ENCODE assay signal across 12 mouse cellular contexts in the genomic region with DNA sequence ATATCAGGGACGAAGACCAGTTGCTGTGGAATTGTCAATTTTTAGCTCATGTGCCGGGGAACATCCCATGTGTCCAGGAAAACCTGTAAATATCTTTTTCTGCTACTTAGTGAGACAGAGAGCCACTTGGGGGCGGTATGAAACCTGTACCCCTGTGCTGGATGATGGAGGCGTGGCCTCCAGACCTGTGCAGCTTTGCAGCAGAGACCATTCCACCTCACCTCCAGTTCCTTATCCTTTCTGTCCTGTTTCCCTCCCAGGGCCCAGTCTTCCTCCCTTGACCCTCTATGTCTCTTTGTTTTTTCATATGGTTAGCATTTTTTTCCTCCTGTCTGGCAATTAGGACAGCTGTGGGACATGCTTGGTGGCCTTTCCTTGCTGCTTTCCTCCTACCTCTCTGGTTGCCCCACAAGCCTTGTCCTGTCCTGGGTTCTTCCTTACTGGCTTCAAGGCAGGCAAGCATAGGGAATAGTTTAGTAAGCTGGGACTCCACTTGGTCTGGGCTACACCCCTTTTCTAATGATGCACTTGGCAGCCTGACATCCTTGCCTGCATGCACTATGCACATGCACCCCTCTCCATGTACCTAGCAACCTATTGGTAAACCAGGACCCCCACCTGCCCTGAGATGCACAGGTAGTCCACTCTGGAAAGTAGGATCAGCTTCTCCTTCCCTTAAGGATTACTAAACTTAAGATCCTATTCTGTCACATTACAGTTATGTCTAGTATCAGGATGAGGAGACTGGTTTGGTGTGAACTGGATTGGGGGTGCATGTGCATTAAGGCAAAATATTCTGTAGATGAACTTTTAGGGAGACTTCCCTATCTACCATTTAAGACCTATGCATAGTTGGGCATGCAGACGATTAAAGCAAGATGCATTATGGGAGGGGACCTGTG. TPM values are rescaled to one million over a fixed set of nuclear protein-coding genes. Genes with fewer than 3 reads are reported as not detected.
DNase-seq lines count a peak whose midpoint lies in the region; ATAC-seq and TF ChIP-seq lines count a peak whose summit lies in the region.
"Had no signal": no experiment of that assay in that cellular context is flagged by ENCODE, and none has a peak within 500 bp of the region (broad histone marks: within the 10 kb centered on the region; RNA-seq: fewer than 3 reads in every experiment).

No protein-coding gene starts in this region.

- no peak for DNase-seq in forebrain, postnatal 0 days
- DNase-seq in liver, adult 2 months (ENCODE audit: extremely low read depth, low read depth, low spot score) = no peak
- no peak for DNase-seq in liver, embryonic 11.5 days (ENCODE audit: low spot score)
- DNase-seq in lung, postnatal 10 days = peak; percentile 31
- DNase-seq in embryo, embryonic 11 days = no peak
- DNase-seq: liver, embryonic 13.5 days; right cerebral cortex, adult 18-20 months had no signal

- H3K4me3 ChIP-seq in forebrain, postnatal 0 days (ENCODE audit: low read depth, low read length) = no peak overlapping the region
- no peak overlapping the region for H3K4me3 ChIP-seq in forebrain, embryonic 15.5 days
- H3K4me3 ChIP-seq in liver, adult 2 months (ENCODE audit: insufficient read depth, low read depth, low read length) = no peak overlapping the region
- no peak overlapping the region for H3K4me3 ChIP-seq in liver, embryonic 11.5 days (ENCODE audit: low read depth, low read length)
- H3K4me3 ChIP-seq in ES-Bruce4 (ENCODE audit: low read depth, low read length) = no peak overlapping the region
- no peak overlapping the region for H3K4me3 ChIP-seq in hindbrain, embryonic 13.5 days
- H3K4me3 ChIP-seq: forebrain, embryonic 10.5 days; heart, embryonic 12.5 days; liver, embryonic 13.5 days had no signal

- H3K36me3 ChIP-seq in forebrain, postnatal 0 days (ENCODE audit: insufficient read depth) = peaks cover 41% of the 10 kb centered on the region
- peaks cover 55% of the 10 kb centered on the region for H3K36me3 ChIP-seq in forebrain, embryonic 15.5 days
- no peaks in the 10 kb centered on the region for H3K36me3 ChIP-seq in liver, adult 2 months (ENCODE audit: control insufficient read depth, insufficient read depth, low read length)
- no peaks in the 10 kb centered on the region for H3K36me3 ChIP-seq in liver, embryonic 11.5 days (ENCODE audit: control insufficient read depth, insufficient read depth, low read length)
- H3K36me3 ChIP-seq in ES-Bruce4 (ENCODE audit: control insufficient read depth, insufficient read depth, low read length, poor library complexity, severe bottlenecking) = no peaks in the 10 kb centered on the region
- peaks cover 58% of the 10 kb centered on the region for H3K36me3 ChIP-seq in hindbrain, embryonic 13.5 days
- H3K36me3 ChIP-seq: heart, embryonic 12.5 days; liver, embryonic 13.5 days had no signal

- TF ChIP-seq POLR2A in liver, adult 2 months (IDR thresholded peaks at IDR 0.05; ENCODE audit: extremely low read depth, insufficient read depth, low read length) = no peak
- TF ChIP-seq POLR2A in ES-Bruce4 (IDR thresholded peaks at IDR 0.05; ENCODE audit: insufficient read depth, low read length) = peak; percentile 44

- H3K9me3 ChIP-seq in forebrain, postnatal 0 days (ENCODE audit: low read length) = no peaks in the 10 kb centered on the region
- no peaks in the 10 kb centered on the region for H3K9me3 ChIP-seq in forebrain, embryonic 15.5 days
- no peaks in the 10 kb centered on the region for H3K9me3 ChIP-seq in liver, embryonic 11.5 days (ENCODE audit: control insufficient read depth, low read length)
- no peaks in the 10 kb centered on the region for H3K9me3 ChIP-seq in ES-Bruce4 (replicated peaks; ENCODE audit: control insufficient read depth, insufficient read depth, low read length, poor library complexity, severe bottlenecking)
- H3K9me3 ChIP-seq in hindbrain, embryonic 13.5 days = no peaks in the 10 kb centered on the region
- H3K9me3 ChIP-seq: forebrain, embryonic 10.5 days; heart, embryonic 12.5 days; liver, embryonic 13.5 days had no signal

- H3K27ac ChIP-seq in forebrain, postnatal 0 days (ENCODE audit: low read depth, low read length) = no peak overlapping the region
- no peak overlapping the region for H3K27ac ChIP-seq in forebrain, embryonic 15.5 days (replicated peaks)
- H3K27ac ChIP-seq in liver, adult 2 months (replicated peaks; ENCODE audit: insufficient read depth, low read depth, low read length) = no peak overlapping the region
- no peak overlapping the region for H3K27ac ChIP-seq in liver, embryonic 11.5 days (ENCODE audit: low read depth, low read length)
- no peak overlapping the region for H3K27ac ChIP-seq in ES-Bruce4 (ENCODE audit: insufficient read depth, low read length)
- no peak overlapping the region for H3K27ac ChIP-seq in hindbrain, embryonic 13.5 days
- H3K27ac ChIP-seq: forebrain, embryonic 10.5 days; liver, embryonic 13.5 days had no signal

- H3K79me2 ChIP-seq in liver, adult 2 months (ENCODE audit: control insufficient read depth, insufficient read depth, low read length) = no peaks in the 10 kb centered on the region

- TF ChIP-seq CTCF in forebrain, postnatal 0 days (IDR thresholded peaks at IDR 0.05; ENCODE audit: low read depth) = no peak
- peak; percentile 51 for TF ChIP-seq CTCF in liver, adult 2 months (IDR thresholded peaks at IDR 0.05; ENCODE audit: low read depth, low read length)
- TF ChIP-seq CTCF in ES-Bruce4 (IDR thresholded peaks at IDR 0.05; ENCODE audit: low read depth, low read length) = peak; percentile 64

- 70% methylated on average over 5 of the region's 5 CpGs for WGBS in forebrain, postnatal 0 days
- 66% methylated on average over 5 of the region's 5 CpGs for WGBS in forebrain, embryonic 15.5 days
- WGBS in liver, adult 2 months = 42% methylated on average over 5 of the region's 5 CpGs
- 47% methylated on average over 5 of the region's 5 CpGs for WGBS in liver, embryonic 11.5 days
- 75% methylated on average over 5 of the region's 5 CpGs for WGBS in hindbrain, embryonic 13.5 days

- no peaks in the 10 kb centered on the region for H3K27me3 ChIP-seq in forebrain, postnatal 0 days (ENCODE audit: insufficient read depth, low read length)
- H3K27me3 ChIP-seq in forebrain, embryonic 15.5 days = no peaks in the 10 kb centered on the region
- H3K27me3 ChIP-seq in liver, adult 2 months (ENCODE audit: control insufficient read depth, insufficient read depth, low read length) = peaks cover 5% of the 10 kb centered on the region; the same call in 1 of the 2 replicates
- H3K27me3 ChIP-seq in liver, embryonic 11.5 days (replicated peaks; ENCODE audit: control insufficient read depth, insufficient read depth, low read length) = peaks cover 10% of the 10 kb centered on the region
- H3K27me3 ChIP-seq in ES-Bruce4 (ENCODE audit: control insufficient read depth, insufficient read depth, low read length, poor library complexity, severe bottlenecking) = no peaks in the 10 kb centered on the region
- no peaks in the 10 kb centered on the region for H3K27me3 ChIP-seq in hindbrain, embryonic 13.5 days

- TF ChIP-seq EP300 in ES-Bruce4 (IDR thresholded peaks at IDR 0.05; ENCODE audit: insufficient read depth, low read depth, low read length) = no peak

- ATAC-seq in forebrain, postnatal 0 days = 0 out of 2 replicates have a peak, but pooled peaks have one; percentile 29
- no peak for ATAC-seq in forebrain, embryonic 15.5 days (replicated peaks)
- no peak for ATAC-seq in liver, embryonic 11.5 days (replicated peaks; ENCODE audit: low FRiP score)
- no peak for ATAC-seq in hindbrain, embryonic 13.5 days (ENCODE audit: low FRiP score)

- no peak overlapping the region for H3K9ac ChIP-seq in forebrain, postnatal 0 days
- H3K9ac ChIP-seq in forebrain, embryonic 15.5 days (replicated peaks) = no peak overlapping the region
- H3K9ac ChIP-seq in liver, adult 2 months (ENCODE audit: low read depth, low read length) = no peak overlapping the region
- no peak overlapping the region for H3K9ac ChIP-seq in liver, embryonic 11.5 days (ENCODE audit: low read depth, low read length)
- no peak overlapping the region for H3K9ac ChIP-seq in ES-Bruce4 (ENCODE audit: low read depth, poor library complexity, severe bottlenecking)
- H3K9ac ChIP-seq in hindbrain, embryonic 13.5 days = no peak overlapping the region
- H3K9ac ChIP-seq: heart, embryonic 12.5 days; liver, embryonic 13.5 days had no signal

- H3K4me2 ChIP-seq in forebrain, postnatal 0 days (ENCODE audit: low read depth) = no peak overlapping the region
- H3K4me2 ChIP-seq in forebrain, embryonic 15.5 days (replicated peaks) = no peak overlapping the region
- H3K4me2 ChIP-seq in liver, embryonic 11.5 days = no peak overlapping the region
- no peak overlapping the region for H3K4me2 ChIP-seq in hindbrain, embryonic 13.5 days
- H3K4me2 ChIP-seq: heart, embryonic 12.5 days; liver, embryonic 13.5 days had no signal

- H3K4me1 ChIP-seq in forebrain, postnatal 0 days (ENCODE audit: insufficient read depth) = no peaks in the 10 kb centered on the region
- H3K4me1 ChIP-seq in forebrain, embryonic 15.5 days = no peaks in the 10 kb centered on the region
- H3K4me1 ChIP-seq in liver, adult 2 months (ENCODE audit: control insufficient read depth, insufficient read depth, low read length) = no peaks in the 10 kb centered on the region
- H3K4me1 ChIP-seq in liver, embryonic 11.5 days (replicated peaks; ENCODE audit: control insufficient read depth, insufficient read depth, low read length) = no peaks in the 10 kb centered on the region
- H3K4me1 ChIP-seq in ES-Bruce4 (ENCODE audit: control insufficient read depth, insufficient read depth, low read length) = no peaks in the 10 kb centered on the region
- H3K4me1 ChIP-seq in hindbrain, embryonic 13.5 days (replicated peaks) = peaks cover 13% of the 10 kb centered on the region
- H3K4me1 ChIP-seq: heart, embryonic 12.5 days; liver, embryonic 13.5 days had no signal

RNA-seq across cellular contexts. Expression of gene Mapk8ip2, which starts 9.9 kb away (rescaled TPM):
- 95.3 and 95.8 TPM in 2 replicates for total RNA-seq in forebrain, postnatal 0 days (2014; rRNA removed)
- polyA plus RNA-seq in forebrain, postnatal 0 days (2015; fragmentation: Nextera tagmentation; extraction: Ambion mirVana) = 57.8 and 70.9 TPM in 2 replicates
- 65.0 and 68.2 TPM in 2 replicates for polyA plus RNA-seq in forebrain, embryonic 15.5 days (2015; fragmentation: Nextera tagmentation; extraction: Ambion mirVana)
- not detected in 2 replicates for total RNA-seq in liver, adult 2 months (2014; rRNA removed)
- 0.01 TPM in 1 of 2 replicates, not detected in the other for polyA plus RNA-seq in liver, adult 2 months (2012; rRNA removed)
- 0.26 and 0.36 TPM in 2 replicates for polyA plus RNA-seq in liver, embryonic 11.5 days (2014; fragmentation: Nextera tagmentation; extraction: Ambion mirVana)
- 4.2 and 4.9 TPM in 2 replicates for polyA plus RNA-seq in ES-Bruce4 (2011; ENCODE audit: insufficient read depth, insufficient read length, low read depth, missing spikeins)
- 74.0 and 80.1 TPM in 2 replicates for polyA plus RNA-seq in hindbrain, embryonic 13.5 days (2015; fragmentation: Nextera tagmentation; extraction: Ambion mirVana)

RNA-seq across cellular contexts. Expression of gene Arsa, which starts 13.6 kb away (rescaled TPM):
- total RNA-seq in forebrain, postnatal 0 days (2014; rRNA removed) = 24.5 and 32.4 TPM in 2 replicates
- 25.4 and 29.0 TPM in 2 replicates for polyA plus RNA-seq in forebrain, postnatal 0 days (2015; fragmentation: Nextera tagmentation; extraction: Ambion mirVana)
- polyA plus RNA-seq in forebrain, embryonic 15.5 days (2015; fragmentation: Nextera tagmentation; extraction: Ambion mirVana) = 23.6 and 23.8 TPM in 2 replicates
- total RNA-seq in liver, adult 2 months (2014; rRNA removed) = 4.2 and 6.7 TPM in 2 replicates
- 18.2 and 29.1 TPM in 2 replicates for polyA plus RNA-seq in liver, adult 2 months (2012; rRNA removed)
- 8.6 and 9.0 TPM in 2 replicates for polyA plus RNA-seq in liver, embryonic 11.5 days (2014; fragmentation: Nextera tagmentation; extraction: Ambion mirVana)
- 17.9 and 24.9 TPM in 2 replicates for polyA plus RNA-seq in ES-Bruce4 (2011; ENCODE audit: insufficient read depth, insufficient read length, low read depth, missing spikeins)
- 19.7 and 21.2 TPM in 2 replicates for polyA plus RNA-seq in hindbrain, embryonic 13.5 days (2015; fragmentation: Nextera tagmentation; extraction: Ambion mirVana)

RNA-seq across cellular contexts. Expression of gene Chkb, which starts 33.9 kb away (rescaled TPM):
- total RNA-seq in forebrain, postnatal 0 days (2014; rRNA removed) = 56.9 and 59.9 TPM in 2 replicates
- polyA plus RNA-seq in forebrain, postnatal 0 days (2015; fragmentation: Nextera tagmentation; extraction: Ambion mirVana) = 78.2 and 92.4 TPM in 2 replicates
- 70.5 and 75.8 TPM in 2 replicates for polyA plus RNA-seq in forebrain, embryonic 15.5 days (2015; fragmentation: Nextera tagmentation; extraction: Ambion mirVana)
- total RNA-seq in liver, adult 2 months (2014; rRNA removed) = 25.4 and 25.9 TPM in 2 replicates
- polyA plus RNA-seq in liver, adult 2 months (2012; rRNA removed) = 42.0 and 47.2 TPM in 2 replicates
- polyA plus RNA-seq in liver, embryonic 11.5 days (2014; fragmentation: Nextera tagmentation; extraction: Ambion mirVana) = 43.5 and 47.5 TPM in 2 replicates
- polyA plus RNA-seq in ES-Bruce4 (2011; ENCODE audit: insufficient read depth, insufficient read length, low read depth, missing spikeins) = 41.3 and 45.7 TPM in 2 replicates
- polyA plus RNA-seq in hindbrain, embryonic 13.5 days (2015; fragmentation: Nextera tagmentation; extraction: Ambion mirVana) = 92.7 and 98.4 TPM in 2 replicates

RNA-seq across cellular contexts. Expression of gene Gm44502, which starts 34.1 kb away (rescaled TPM):
- 1.7 and 1.8 TPM in 2 replicates for total RNA-seq in forebrain, postnatal 0 days (2014; rRNA removed)
- not detected in 2 replicates for polyA plus RNA-seq in forebrain, postnatal 0 days (2015; fragmentation: Nextera tagmentation; extraction: Ambion mirVana)
- polyA plus RNA-seq in forebrain, embryonic 15.5 days (2015; fragmentation: Nextera tagmentation; extraction: Ambion mirVana) = 0.29 TPM in 1 of 2 replicates, not detected in the other
- not detected in 2 replicates for total RNA-seq in liver, adult 2 months (2014; rRNA removed)
- polyA plus RNA-seq in liver, adult 2 months (2012; rRNA removed) = 0.30 and 1.5 TPM in 2 replicates
- not detected in 2 replicates for polyA plus RNA-seq in liver, embryonic 11.5 days (2014; fragmentation: Nextera tagmentation; extraction: Ambion mirVana)
- not detected in 2 replicates for polyA plus RNA-seq in ES-Bruce4 (2011; ENCODE audit: insufficient read depth, insufficient read length, low read depth, missing spikeins)
- not detected in 2 replicates for polyA plus RNA-seq in hindbrain, embryonic 13.5 days (2015; fragmentation: Nextera tagmentation; extraction: Ambion mirVana)
- polyA plus RNA-seq: forebrain, embryonic 10.5 days had no signal

RNA-seq across cellular contexts. Expression of gene C730034F03Rik, which starts 34.2 kb away (rescaled TPM):
- total RNA-seq in forebrain, postnatal 0 days (2014; rRNA removed) = 0.90 and 1.3 TPM in 2 replicates
- polyA plus RNA-seq in forebrain, postnatal 0 days (2015; fragmentation: Nextera tagmentation; extraction: Ambion mirVana) = 1.3 and 2.3 TPM in 2 replicates
- 5.5 and 6.4 TPM in 2 replicates for polyA plus RNA-seq in forebrain, embryonic 15.5 days (2015; fragmentation: Nextera tagmentation; extraction: Ambion mirVana)
- total RNA-seq in liver, adult 2 months (2014; rRNA removed) = 1.1 and 1.6 TPM in 2 replicates
- 0.50 and 0.83 TPM in 2 replicates for polyA plus RNA-seq in liver, adult 2 months (2012; rRNA removed)
- 2.0 and 2.8 TPM in 2 replicates for polyA plus RNA-seq in liver, embryonic 11.5 days (2014; fragmentation: Nextera tagmentation; extraction: Ambion mirVana)
- 2.1 and 3.2 TPM in 2 replicates for polyA plus RNA-seq in ES-Bruce4 (2011; ENCODE audit: insufficient read depth, insufficient read length, low read depth, missing spikeins)
- polyA plus RNA-seq in hindbrain, embryonic 13.5 days (2015; fragmentation: Nextera tagmentation; extraction: Ambion mirVana) = 5.4 and 8.2 TPM in 2 replicates
